Mouse (Mus musculus): ENCODE data around the gene Taco1.

DNA sequence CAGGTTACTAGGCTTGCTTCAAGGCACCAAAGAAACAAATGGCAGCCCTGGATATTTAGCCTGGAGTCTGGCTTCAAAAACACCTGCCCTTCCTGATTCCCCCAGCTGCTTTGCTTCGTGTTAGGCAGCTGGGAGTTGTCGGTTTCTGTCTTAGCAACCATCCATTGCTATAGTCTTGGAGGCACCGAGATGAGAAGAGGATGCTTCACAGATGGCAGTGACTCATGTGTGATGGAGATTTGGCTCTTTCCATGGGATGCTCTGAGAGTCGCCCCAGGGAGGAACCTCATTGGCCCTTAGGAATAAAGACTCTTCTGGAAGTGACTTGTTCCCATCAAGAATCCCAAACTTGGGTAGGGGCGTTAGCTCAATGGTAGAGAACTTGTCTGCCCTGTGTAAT, 49.4 kb upstream of the Taco1 start:
- TF ChIP-seq CTCF (IDR thresholded peaks at IDR 0.05; ENCODE audit: low read depth, low read length) (no peak), POLR2A (IDR thresholded peaks at IDR 0.05; ENCODE audit: borderline replicate concordance, low read depth, low read length) (no peak)
